In the genomic region with DNA sequence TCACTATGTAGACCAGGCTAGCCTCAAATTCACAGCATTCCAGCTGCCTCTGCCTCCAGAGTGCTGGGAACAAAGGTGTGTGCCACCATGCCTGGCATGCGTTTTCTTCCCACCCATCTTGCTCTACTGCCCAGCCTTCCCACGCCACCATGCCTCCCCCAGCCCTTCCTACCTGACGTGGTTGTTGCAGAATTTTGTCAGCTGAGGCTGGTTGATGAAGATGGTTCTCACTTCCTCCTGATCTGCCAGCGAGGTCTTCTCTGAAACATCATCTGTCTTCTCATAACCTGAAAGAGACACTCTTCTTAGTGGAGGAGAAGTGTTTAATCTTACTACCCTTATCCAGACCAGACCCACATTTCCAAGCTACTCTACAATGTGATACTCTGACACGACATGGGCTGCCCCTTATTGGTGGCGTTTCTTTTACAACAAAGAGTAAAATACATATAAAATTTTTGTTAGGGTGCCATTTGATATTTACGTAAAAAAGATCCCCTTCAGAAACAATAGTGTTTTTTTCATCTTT, we compare ENCODE assay signal across 20 mouse cellular contexts. TPM values are rescaled to one million over a fixed set of nuclear protein-coding genes. Genes with fewer than 3 reads are reported as not detected.
DNase-seq lines count a peak whose midpoint lies in the region; ATAC-seq and TF ChIP-seq lines count a peak whose summit lies in the region.
"Had no signal": no experiment of that assay in that cellular context is flagged by ENCODE, and none has a peak within 500 bp of the region (broad histone marks: within the 10 kb centered on the region; RNA-seq: fewer than 3 reads in every experiment).

No protein-coding gene starts in this region.

- no peaks in the 10 kb centered on the region for H3K4me1 ChIP-seq in midbrain, embryonic 11.5 days (ENCODE audit: control insufficient read depth, insufficient read depth, low read length)
- no peaks in the 10 kb centered on the region for H3K4me1 ChIP-seq in midbrain, postnatal 0 days (ENCODE audit: insufficient read depth, low read length)
- H3K4me1 ChIP-seq in liver, embryonic 11.5 days (replicated peaks; ENCODE audit: control insufficient read depth, insufficient read depth, low read length) = peaks cover 20% of the 10 kb centered on the region
- H3K4me1 ChIP-seq in megakaryocyte, embryonic 14.5 days = peaks cover 74% of the 10 kb centered on the region
- H3K4me1 ChIP-seq in intestine, postnatal 0 days (replicated peaks; ENCODE audit: control insufficient read depth, insufficient read depth, low read length) = 0 out of 2 replicates have a peak, but pooled peaks cover 4% of the 10 kb centered on the region
- H3K4me1 ChIP-seq in neural tube, embryonic 15.5 days = no peaks in the 10 kb centered on the region

- H3K9ac ChIP-seq in midbrain, embryonic 11.5 days (ENCODE audit: low read length) = no peak overlapping the region
- no peak overlapping the region for H3K9ac ChIP-seq in midbrain, postnatal 0 days (replicated peaks; ENCODE audit: low read length, poor library complexity, severe bottlenecking)
- peak overlapping the region; percentile 75 for H3K9ac ChIP-seq in liver, embryonic 11.5 days (ENCODE audit: low read depth, low read length)
- H3K9ac ChIP-seq in intestine, postnatal 0 days (ENCODE audit: low read depth, low read length) = no peak overlapping the region
- H3K9ac ChIP-seq in neural tube, embryonic 15.5 days (replicated peaks) = no peak overlapping the region
- H3K9ac ChIP-seq: embryonic facial prominence, embryonic 13.5 days; hindbrain, embryonic 13.5 days; intestine, embryonic 15.5 days had no signal

- H3K36me3 ChIP-seq in midbrain, embryonic 11.5 days (ENCODE audit: control insufficient read depth, insufficient read depth, low read length) = no peaks in the 10 kb centered on the region
- peaks cover 3% of the 10 kb centered on the region; the same call in 1 of the 2 replicates for H3K36me3 ChIP-seq in midbrain, postnatal 0 days (ENCODE audit: insufficient read depth, low read length)
- no peaks in the 10 kb centered on the region; the same call in 1 of the 2 replicates for H3K36me3 ChIP-seq in liver, embryonic 11.5 days (ENCODE audit: control insufficient read depth, insufficient read depth, low read length)
- peaks cover 73% of the 10 kb centered on the region for H3K36me3 ChIP-seq in megakaryocyte, embryonic 14.5 days (replicated peaks; ENCODE audit: low read length)
- no peaks in the 10 kb centered on the region for H3K36me3 ChIP-seq in intestine, postnatal 0 days (ENCODE audit: control insufficient read depth, insufficient read depth)
- H3K36me3 ChIP-seq in neural tube, embryonic 15.5 days = peaks cover 14% of the 10 kb centered on the region
- H3K36me3 ChIP-seq: embryonic facial prominence, embryonic 13.5 days; intestine, embryonic 15.5 days had no signal

- H3K27me3 ChIP-seq in midbrain, embryonic 11.5 days (ENCODE audit: control insufficient read depth, insufficient read depth, low read length) = no peaks in the 10 kb centered on the region
- no peaks in the 10 kb centered on the region for H3K27me3 ChIP-seq in midbrain, postnatal 0 days (ENCODE audit: insufficient read depth, low read length)
- no peaks in the 10 kb centered on the region for H3K27me3 ChIP-seq in liver, embryonic 11.5 days (replicated peaks; ENCODE audit: control insufficient read depth, insufficient read depth, low read length)
- H3K27me3 ChIP-seq in megakaryocyte, embryonic 14.5 days (replicated peaks) = no peaks in the 10 kb centered on the region
- H3K27me3 ChIP-seq in intestine, postnatal 0 days (replicated peaks; ENCODE audit: control insufficient read depth, insufficient read depth, low read length) = no peaks in the 10 kb centered on the region
- H3K27me3 ChIP-seq in neural tube, embryonic 15.5 days (replicated peaks) = no peaks in the 10 kb centered on the region
- H3K27me3 ChIP-seq: embryonic facial prominence, embryonic 13.5 days; hindbrain, embryonic 13.5 days; intestine, embryonic 15.5 days had no signal

- ATAC-seq in midbrain, embryonic 11.5 days (ENCODE audit: low FRiP score) = no peak
- no peak for ATAC-seq in midbrain, postnatal 0 days (ENCODE audit: low FRiP score)
- peak; percentile 13; the same call in 1 of the 2 replicates for ATAC-seq in common myeloid progenitor, adult 5-6 weeks (replicated peaks; ENCODE audit: low read depth, poor library complexity, severe bottlenecking)
- ATAC-seq in liver, embryonic 11.5 days (replicated peaks; ENCODE audit: low FRiP score) = no peak
- no peak for ATAC-seq in intestine, postnatal 0 days
- ATAC-seq in neural tube, embryonic 15.5 days (ENCODE audit: low FRiP score) = no peak
- ATAC-seq: forebrain, embryonic 14.5 days; Patski had no signal

- H3K4me2 ChIP-seq in midbrain, embryonic 11.5 days = no peak overlapping the region
- no peak overlapping the region for H3K4me2 ChIP-seq in midbrain, postnatal 0 days (ENCODE audit: low read depth, low read length, poor library complexity, severe bottlenecking)
- H3K4me2 ChIP-seq in liver, embryonic 11.5 days = peak overlapping the region; percentile 68
- H3K4me2 ChIP-seq in intestine, postnatal 0 days (replicated peaks; ENCODE audit: low read depth) = no peak overlapping the region
- H3K4me2 ChIP-seq in neural tube, embryonic 15.5 days = no peak overlapping the region
- H3K4me2 ChIP-seq: embryonic facial prominence, embryonic 13.5 days; hindbrain, embryonic 13.5 days had no signal

- H3K4me3 ChIP-seq in midbrain, embryonic 11.5 days (ENCODE audit: low read depth, low read length) = no peak overlapping the region
- no peak overlapping the region for H3K4me3 ChIP-seq in midbrain, postnatal 0 days (ENCODE audit: low read depth, low read length)
- H3K4me3 ChIP-seq in liver, embryonic 11.5 days (ENCODE audit: low read depth, low read length) = peak overlapping the region; percentile 59
- H3K4me3 ChIP-seq in megakaryocyte, embryonic 14.5 days (replicated peaks) = peak overlapping the region; percentile 85
- H3K4me3 ChIP-seq in intestine, postnatal 0 days (ENCODE audit: low read depth, low read length) = no peak overlapping the region
- H3K4me3 ChIP-seq in neural tube, embryonic 15.5 days (replicated peaks) = no peak overlapping the region
- H3K4me3 ChIP-seq: embryonic facial prominence, embryonic 13.5 days; hindbrain, embryonic 13.5 days; intestine, embryonic 15.5 days had no signal

- WGBS in midbrain, embryonic 11.5 days = 87% methylated on average over 7 of the region's 7 CpGs
- 94% methylated on average over 7 of the region's 7 CpGs for WGBS in midbrain, postnatal 0 days
- WGBS in liver, embryonic 11.5 days = 49% methylated on average over 7 of the region's 7 CpGs
- 85% methylated on average over 7 of the region's 7 CpGs for WGBS in intestine, postnatal 0 days
- WGBS in neural tube, embryonic 15.5 days = 92% methylated on average over 7 of the region's 7 CpGs

- peak; percentile 69 for DNase-seq in midbrain, embryonic 11.5 days (ENCODE audit: low spot score, missing footprints)
- DNase-seq in midbrain, postnatal 0 days (ENCODE audit: low spot score) = no peak
- DNase-seq in liver, embryonic 11.5 days (ENCODE audit: low spot score) = no peak
- no peak for DNase-seq in thymus, postnatal 10 days (ENCODE audit: low spot score in 2 of 2)
- DNase-seq: cerebellum, adult 11 months; cerebellum, postnatal 36 days; gastrocnemius, postnatal 10 days; lung, postnatal 4 days; retina, postnatal 1 day; thymus, postnatal 4 days had no signal

- TF ChIP-seq CTCF in midbrain, postnatal 0 days (IDR thresholded peaks at IDR 0.05) = no peak
- TF ChIP-seq CTCF in intestine, postnatal 0 days (IDR thresholded peaks at IDR 0.05; ENCODE audit: low read depth) = no peak

- H3K9me3 ChIP-seq in midbrain, embryonic 11.5 days (ENCODE audit: control insufficient read depth, low read length) = no peaks in the 10 kb centered on the region
- no peaks in the 10 kb centered on the region for H3K9me3 ChIP-seq in midbrain, postnatal 0 days (ENCODE audit: low read length)
- H3K9me3 ChIP-seq in liver, embryonic 11.5 days (ENCODE audit: control insufficient read depth, low read length) = no peaks in the 10 kb centered on the region
- H3K9me3 ChIP-seq in megakaryocyte, embryonic 14.5 days = no peaks in the 10 kb centered on the region
- no peaks in the 10 kb centered on the region for H3K9me3 ChIP-seq in intestine, postnatal 0 days (ENCODE audit: control insufficient read depth)
- H3K9me3 ChIP-seq in neural tube, embryonic 15.5 days (replicated peaks) = no peaks in the 10 kb centered on the region
- H3K9me3 ChIP-seq: embryonic facial prominence, embryonic 13.5 days; hindbrain, embryonic 13.5 days; intestine, embryonic 15.5 days had no signal

- H3K27ac ChIP-seq in midbrain, embryonic 11.5 days (ENCODE audit: low read depth, low read length) = no peak overlapping the region
- no peak overlapping the region for H3K27ac ChIP-seq in midbrain, postnatal 0 days (ENCODE audit: low read depth, low read length)
- H3K27ac ChIP-seq in liver, embryonic 11.5 days (ENCODE audit: low read depth, low read length) = peak overlapping the region; percentile 68
- no peak overlapping the region for H3K27ac ChIP-seq in intestine, postnatal 0 days (ENCODE audit: low read depth, low read length)
- H3K27ac ChIP-seq in neural tube, embryonic 15.5 days (replicated peaks) = no peak overlapping the region
- H3K27ac ChIP-seq: embryonic facial prominence, embryonic 13.5 days; hindbrain, embryonic 13.5 days; intestine, embryonic 15.5 days; kidney, postnatal 0 days had no signal

RNA-seq across cellular contexts. Expression of a gene that starts 32.7 kb away (rescaled TPM):
- polyA plus RNA-seq in midbrain, embryonic 11.5 days (2014; fragmentation: Nextera tagmentation; extraction: Ambion mirVana) = 31.9 and 33.4 TPM in 2 replicates
- total RNA-seq in midbrain, postnatal 0 days (2014; rRNA removed) = 95.7 and 104 TPM in 2 replicates
- 35.5 and 42.9 TPM in 2 replicates for polyA plus RNA-seq in midbrain, postnatal 0 days (2015; fragmentation: Nextera tagmentation; extraction: Ambion mirVana)
- 76.0 and 77.1 TPM in 2 replicates for total RNA-seq in common myeloid progenitor, adult 5-6 weeks (2017)
- 60.5 and 73.8 TPM in 2 replicates for polyA plus RNA-seq in liver, embryonic 11.5 days (2014; fragmentation: Nextera tagmentation; extraction: Ambion mirVana)
- 39.1 and 107 TPM in 2 replicates for polyA plus RNA-seq in megakaryocyte, embryonic 14.5 days (2012; ENCODE audit: insufficient read depth, low replicate concordance)
- 7.8 and 9.1 TPM in 2 replicates for polyA plus RNA-seq in intestine, postnatal 0 days (2015; fragmentation: Nextera tagmentation; extraction: Ambion mirVana)
- polyA plus RNA-seq in neural tube, embryonic 15.5 days (2015; fragmentation: Nextera tagmentation; extraction: Ambion mirVana) = 50.7 and 56.5 TPM in 2 replicates

Comparison
In these comparisons a context has a peak if more than half of its experiments do, and no peak if none do; other contexts are left out.
1. H3K4me3 ChIP-seq: peak in liver, embryonic 11.5 days (single experiment) and megakaryocyte, embryonic 14.5 days (single experiment); none in midbrain, embryonic 11.5 days (single experiment), midbrain, postnatal 0 days (single experiment), intestine, postnatal 0 days (single experiment) and neural tube, embryonic 15.5 days (single experiment).